Mouse (Mus musculus) stomach, embryonic 15.5 days (tissue): ENCODE measurements around the gene Hpn. TPM values are rescaled to one million over a fixed set of nuclear protein-coding genes. Genes with fewer than 3 reads are reported as not detected.

Source experiments
- ATAC-seq: fragments of 200-750 bp; cut with Nextera tagmentation; 2 replicates; pipeline ENCODE4 v1.8.0; 2017; ENCODE audit warnings: low read depth, moderate number of reproducible peaks, moderate TSS enrichment; ENCODE audit not compliant: insufficient read depth, low FRiP score
- H3K27ac ChIP-seq: fragments of 300-500 bp; sonication (generic); 2 replicates; pipeline ENCODE4 v1.5.1; 2015; ENCODE audit warnings: mild to moderate bottlenecking, inconsistent platforms
- H3K27me3 ChIP-seq: fragments of 300-500 bp; sonication (generic); replicated peaks from 2 replicates; pipeline ENCODE4 v1.6.1; 2015; ENCODE audit warnings: inconsistent platforms
- H3K36me3 ChIP-seq: fragments of 300-500 bp; sonication (generic); 2 replicates; pipeline ENCODE4 v1.6.1; 2015; ENCODE audit warnings: inconsistent platforms
- H3K4me1 ChIP-seq: fragments of 300-500 bp; sonication (generic); 2 replicates; pipeline ENCODE4 v1.6.1; 2015; ENCODE audit warnings: inconsistent platforms
- H3K4me2 ChIP-seq: fragments of 300-500 bp; sonication (generic); 2 replicates; pipeline ENCODE4 v1.6.1; 2015; ENCODE audit warnings: mild to moderate bottlenecking, inconsistent platforms
- H3K4me3 ChIP-seq: fragments of 300-500 bp; sonication (generic); replicated peaks from 2 replicates; pipeline ENCODE4 v1.5.1; 2015; ENCODE audit warnings: inconsistent platforms
- H3K9ac ChIP-seq: fragments of 300-500 bp; sonication (generic); 2 replicates; pipeline ENCODE4 v1.6.1; 2015; ENCODE audit warnings: inconsistent platforms
- H3K9me3 ChIP-seq: fragments of 300-500 bp; sonication (generic); 2 replicates; pipeline ENCODE4 v1.6.1; 2016; ENCODE audit warnings: inconsistent platforms
- WGBS: fragments of 180-500 bp; shearing (Covaris S2); methylation state at CpG from one replicate; pipeline ENCODE4 v1.1.7; 2015; 5-methylcytosine and 5-hydroxymethylcytosine counted together
- polyA plus RNA-seq: library from polyadenylated mRNA; unstranded; fragments of >200 nt; fragmentation: Nextera tagmentation; extraction: Ambion mirVana; gene quantifications from 2 replicates; pipeline ENCODE4 v1.2.1, GENCODE M21; 2015

Hpn gene
- polyA plus RNA-seq, 1 experiment from 2014 or later: 35.3 TPM

- 0 out of 2 replicates have a peak, but pooled peaks have one; percentile 12 for ATAC-seq
- H3K9ac ChIP-seq: no peak overlapping the region
- H3K4me3 ChIP-seq: peak overlapping the region; percentile 27
- peaks cover 50% of the 10 kb centered on the region for H3K4me1 ChIP-seq
- WGBS: under 1% methylated on average over 13 of the region's 15 CpGs
- H3K4me2 ChIP-seq: peak overlapping the region; percentile 44
- no peaks in the 10 kb centered on the region for H3K36me3 ChIP-seq
- peaks cover 32% of the 10 kb centered on the region for H3K27me3 ChIP-seq
- H3K27ac ChIP-seq: no peak overlapping the region
- H3K9me3 ChIP-seq: no peaks in the 10 kb centered on the region
Measured at GRCm38 (mm10) chr7:31049846-31050281, 65.2 kb downstream of the Hpn start.

GRCm38 (mm10) chr7:31049135-31049845, 65.8 kb downstream of the Hpn start:
- Histone ChIP-seq H3K36me3 (no peaks in the 10 kb centered on the region), H3K9ac (no peak overlapping the region), H3K4me1 (peaks cover 46% of the 10 kb centered on the region), H3K27ac (no peak overlapping the region), H3K9me3 (no peaks in the 10 kb centered on the region), H3K4me3 (0 out of 2 replicates have a peak overlapping the region, but pooled peaks have one; percentile 27), H3K27me3 (peaks cover 32% of the 10 kb centered on the region), H3K4me2 (peak overlapping the region; percentile 44)
- no peak for ATAC-seq
- WGBS: 19% methylated on average over 5 of the region's 5 CpGs

Other genes starting within 250 kb of the Hpn start
- gene Cd22, start 234.9 kb downstream of the Hpn start, polyA plus RNA-seq: 0.15 and 0.22 TPM in 2 replicates
- gene Mag, start 200.4 kb downstream of the Hpn start, polyA plus RNA-seq: 0.31 and 0.48 TPM in 2 replicates
- 0.62 TPM in 1 of 2 replicates, not detected in the other for gene Hamp2, start 190.6 kb downstream of the Hpn start, polyA plus RNA-seq
- gene Hamp, start 171.3 kb downstream of the Hpn start, polyA plus RNA-seq: 0.39 and 1.8 TPM in 2 replicates
- 19.9 and 22.9 TPM in 2 replicates for gene Usf2, start 158.5 kb downstream of the Hpn start, polyA plus RNA-seq
- 102 and 116 TPM in 2 replicates for gene Lsr, start 141.8 kb downstream of the Hpn start, polyA plus RNA-seq
- gene Fam187b, start 141.5 kb downstream of the Hpn start, polyA plus RNA-seq: 8.7 and 9.7 TPM in 2 replicates
- 27.1 and 29.0 TPM in 2 replicates for gene Fxyd5, start 72.8 kb downstream of the Hpn start, polyA plus RNA-seq
- 21.6 and 25.0 TPM in 2 replicates for gene Fxyd7, start 63.8 kb downstream of the Hpn start, polyA plus RNA-seq
- 89.3 and 110 TPM in 2 replicates for gene Fxyd1, start 58.1 kb downstream of the Hpn start, polyA plus RNA-seq
- 1.6 and 1.9 TPM in 2 replicates for gene Lgi4, start 55.9 kb downstream of the Hpn start, polyA plus RNA-seq
- gene Fxyd3, start 38.6 kb downstream of the Hpn start, polyA plus RNA-seq: 364 and 383 TPM in 2 replicates
- gene Scn1b, start 11.7 kb upstream of the Hpn start, polyA plus RNA-seq: 2.1 and 2.9 TPM in 2 replicates
- gene Gramd1a, start 40.6 kb upstream of the Hpn start, polyA plus RNA-seq: 52.6 and 54.6 TPM in 2 replicates
- gene Scgb2b2, start 175.2 kb upstream of the Hpn start, polyA plus RNA-seq: not detected in 2 replicates
- gene Scgb1b2, start 176.5 kb upstream of the Hpn start, polyA plus RNA-seq: not detected in 2 replicates
- gene Scgb2b3, start 246.8 kb upstream of the Hpn start, polyA plus RNA-seq: not detected in 2 replicates